Mouse (Mus musculus) forebrain, postnatal 0 days (tissue): ENCODE data around the gene Uspl1. TPM values are rescaled to one million over a fixed set of nuclear protein-coding genes. Genes with fewer than 3 reads are reported as not detected.

Source experiments
- ATAC-seq: fragments of 200-750 bp; cut with Nextera tagmentation; 2 replicates; pipeline ENCODE4 v1.8.0; 2017; ENCODE audit warnings: mild to moderate bottlenecking, moderate library complexity
- DNase-seq: peaks from one replicate; pipeline ENCODE4 v3.0.0-alpha.2; 2015
- H3K27ac ChIP-seq: fragments of 300-500 bp; sonication (generic); 2 replicates; pipeline ENCODE4 v1.5.1; 2014; ENCODE audit warnings: low read depth, mild to moderate bottlenecking, antibody characterized with exemption, low read length, moderate library complexity, mixed read lengths
- H3K27me3 ChIP-seq: fragments of 300-500 bp; sonication (generic); 2 replicates; pipeline ENCODE4 v1.6.1; 2014; ENCODE audit warnings: mild to moderate bottlenecking, low read length, mixed read lengths; ENCODE audit not compliant: insufficient read depth
- H3K36me3 ChIP-seq: fragments of 300-500 bp; sonication (generic); 2 replicates; pipeline ENCODE4 v1.6.1; 2014; ENCODE audit warnings: mild to moderate bottlenecking, moderate library complexity; ENCODE audit not compliant: insufficient read depth
- H3K4me1 ChIP-seq: fragments of 300-500 bp; sonication (generic); 2 replicates; pipeline ENCODE4 v1.6.1; 2014; ENCODE audit warnings: antibody characterized with exemption; ENCODE audit not compliant: insufficient read depth
- H3K4me2 ChIP-seq: fragments of 300-500 bp; sonication (generic); 2 replicates; pipeline ENCODE4 v1.6.1; 2014; ENCODE audit warnings: low read depth, mild to moderate bottlenecking, moderate library complexity
- H3K4me3 ChIP-seq: fragments of 300-500 bp; sonication (generic); 2 replicates; pipeline ENCODE4 v1.5.1; 2014; ENCODE audit warnings: low read depth, low read length, mixed read lengths
- H3K9ac ChIP-seq: fragments of 300-500 bp; sonication (generic); 2 replicates; pipeline ENCODE4 v1.6.1; 2014; ENCODE audit warnings: mild to moderate bottlenecking
- H3K9me3 ChIP-seq: fragments of 300-500 bp; sonication (generic); 2 replicates; pipeline ENCODE4 v1.6.1; 2016; ENCODE audit warnings: low read length
- CTCF ChIP-seq: sonication (generic); IDR thresholded peaks from 2 replicates; pipeline ENCODE4 v1.5.1; 2016; ENCODE audit warnings: antibody characterized with exemption, control low read depth, low read depth
- WGBS: fragments of 180-500 bp; shearing (Covaris S2); extraction: QIAGEN DNeasy Blood & Tissue Kit; methylation state at CpG from one replicate; pipeline ENCODE4 v1.1.7; 2014; 5-methylcytosine and 5-hydroxymethylcytosine counted together
- polyA plus RNA-seq: library from polyadenylated mRNA; unstranded; fragments of >200 nt; fragmentation: Nextera tagmentation; extraction: Ambion mirVana; gene quantifications from 2 replicates; pipeline ENCODE4 v1.2.1, GENCODE M21; 2015
- total RNA-seq: library from RNA; depleted of rRNA; stranded (reverse); fragments of >200 nt; gene quantifications from 2 replicates; pipeline ENCODE4 v1.2.3, GENCODE M21; 2014

The Uspl1 gene
- total and polyA plus RNA-seq, 2 experiments from 2014 or later: 41.8 to 61.3 TPM

GRCm38 (mm10) chr5:149179826-149180225 lies 4.3 kb upstream of the Uspl1 start:
- Histone ChIP-seq H3K36me3 (no peaks in the 10 kb centered on the region), H3K4me1 (no peaks in the 10 kb centered on the region), H3K4me3 (no peak overlapping the region), H3K4me2 (no peak overlapping the region), H3K27ac (no peak overlapping the region), H3K9me3 (no peaks in the 10 kb centered on the region), H3K27me3 (no peaks in the 10 kb centered on the region), H3K9ac (no peak overlapping the region)
- 88% methylated on average over 3 of the region's 3 CpGs for WGBS
- TF ChIP-seq CTCF: no peak
- DNase-seq (no peak), ATAC-seq (no peak)

GRCm38 (mm10) chr5:149182186-149182870 lies 1.8 kb upstream of the Uspl1 start:
- H3K36me3 ChIP-seq: no peaks in the 10 kb centered on the region
- DNase-seq: no peak
- no peak for ATAC-seq
- H3K9ac ChIP-seq: no peak overlapping the region
- H3K4me1 ChIP-seq: peaks cover 10% of the 10 kb centered on the region
- no peak overlapping the region for H3K4me3 ChIP-seq
- no peaks in the 10 kb centered on the region for H3K9me3 ChIP-seq
- TF ChIP-seq CTCF: no peak
- 76% methylated on average over 5 of the region's 5 CpGs for WGBS
- H3K4me2 ChIP-seq: no peak overlapping the region
- H3K27ac ChIP-seq: no peak overlapping the region
- no peaks in the 10 kb centered on the region for H3K27me3 ChIP-seq

GRCm38 (mm10) chr5:149183122-149183521 lies 1.0 kb upstream of the Uspl1 start:
- no peak for TF ChIP-seq CTCF
- ATAC-seq (no peak), DNase-seq (no peak)
- peak overlapping the region; percentile 88 for H3K27ac ChIP-seq
- H3K9ac ChIP-seq: peak overlapping the region; percentile 73; the same call in 1 of the 2 replicates
- no peaks in the 10 kb centered on the region for H3K9me3 ChIP-seq
- no peaks in the 10 kb centered on the region for H3K27me3 ChIP-seq
- H3K4me2 ChIP-seq: peak overlapping the region; percentile 78
- peaks cover 10% of the 10 kb centered on the region for H3K4me1 ChIP-seq
- H3K36me3 ChIP-seq: no peaks in the 10 kb centered on the region
- H3K4me3 ChIP-seq: peak overlapping the region; percentile 62
- WGBS: 40% methylated on average over 1 of the region's 1 CpGs

GRCm38 (mm10) chr5:149183721-149184103 lies 438 bp upstream of the Uspl1 start:
- H3K9me3 ChIP-seq: no peaks in the 10 kb centered on the region
- ATAC-seq (no peak), DNase-seq (no peak)
- peak overlapping the region; percentile 62 for H3K4me3 ChIP-seq
- peak overlapping the region; percentile 78 for H3K4me2 ChIP-seq
- H3K4me1 ChIP-seq: peaks cover 10% of the 10 kb centered on the region
- no peaks in the 10 kb centered on the region for H3K27me3 ChIP-seq
- WGBS: under 1% methylated on average over 13 of the region's 13 CpGs
- H3K9ac ChIP-seq: peak overlapping the region; percentile 73
- TF ChIP-seq CTCF: no peak
- H3K27ac ChIP-seq: peak overlapping the region; percentile 88
- H3K36me3 ChIP-seq: no peaks in the 10 kb centered on the region

GRCm38 (mm10) chr5:149184844-149185186 lies 665 bp downstream of the Uspl1 start:
- Histone ChIP-seq H3K4me3 (peak overlapping the region; percentile 62), H3K4me2 (peak overlapping the region; percentile 65), H3K36me3 (peaks cover 10% of the 10 kb centered on the region), H3K9ac (peak overlapping the region; percentile 67), H3K9me3 (no peaks in the 10 kb centered on the region), H3K27ac (peak overlapping the region; percentile 88), H3K4me1 (peaks cover 10% of the 10 kb centered on the region), H3K27me3 (no peaks in the 10 kb centered on the region)
- DNase-seq: no peak
- TF ChIP-seq CTCF: no peak
- no peak; the same call in 1 of the 2 replicates for ATAC-seq
- WGBS: 2% methylated on average over 20 of the region's 20 CpGs

- no peak overlapping the region for H3K27ac ChIP-seq
- H3K9ac ChIP-seq: 0 out of 2 replicates have a peak overlapping the region, but pooled peaks have one; percentile 1
- peaks cover 10% of the 10 kb centered on the region for H3K4me1 ChIP-seq
- peaks cover 17% of the 10 kb centered on the region for H3K36me3 ChIP-seq
- peak overlapping the region; percentile 62 for H3K4me3 ChIP-seq
- TF ChIP-seq CTCF: no peak
- DNase-seq: no peak
- no peaks in the 10 kb centered on the region for H3K9me3 ChIP-seq
- ATAC-seq: no peak
- H3K27me3 ChIP-seq: no peaks in the 10 kb centered on the region
- WGBS: 72% methylated on average over 3 of the region's 3 CpGs
- peak overlapping the region; percentile 65 for H3K4me2 ChIP-seq
Observed at GRCm38 (mm10) chr5:149185806-149186205, 1.7 kb downstream of the Uspl1 start.

- Histone ChIP-seq H3K36me3 (peaks cover 51% of the 10 kb centered on the region), H3K4me1 (peaks cover 10% of the 10 kb centered on the region), H3K4me2 (no peak overlapping the region), H3K4me3 (no peak overlapping the region), H3K9me3 (no peaks in the 10 kb centered on the region), H3K27me3 (no peaks in the 10 kb centered on the region), H3K27ac (no peak overlapping the region), H3K9ac (no peak overlapping the region)
- no peak for TF ChIP-seq CTCF
- 97% methylated on average over 1 of the region's 1 CpGs for WGBS
- ATAC-seq (no peak), DNase-seq (no peak)
Observed at GRCm38 (mm10) chr5:149190160-149190559, 6.0 kb downstream of the Uspl1 start.
